Mouse (Mus musculus) neural tube, embryonic 10.5 days (tissue): ENCODE results near the gene Cpt1a.

ENCODE experiments used
- DNase-seq: peaks from one replicate; pipeline ENCODE4 v3.0.0-alpha.2; 2017; ENCODE audit warnings: low spot score; ENCODE audit errors: extremely low spot score

The Cpt1a gene

DNA sequence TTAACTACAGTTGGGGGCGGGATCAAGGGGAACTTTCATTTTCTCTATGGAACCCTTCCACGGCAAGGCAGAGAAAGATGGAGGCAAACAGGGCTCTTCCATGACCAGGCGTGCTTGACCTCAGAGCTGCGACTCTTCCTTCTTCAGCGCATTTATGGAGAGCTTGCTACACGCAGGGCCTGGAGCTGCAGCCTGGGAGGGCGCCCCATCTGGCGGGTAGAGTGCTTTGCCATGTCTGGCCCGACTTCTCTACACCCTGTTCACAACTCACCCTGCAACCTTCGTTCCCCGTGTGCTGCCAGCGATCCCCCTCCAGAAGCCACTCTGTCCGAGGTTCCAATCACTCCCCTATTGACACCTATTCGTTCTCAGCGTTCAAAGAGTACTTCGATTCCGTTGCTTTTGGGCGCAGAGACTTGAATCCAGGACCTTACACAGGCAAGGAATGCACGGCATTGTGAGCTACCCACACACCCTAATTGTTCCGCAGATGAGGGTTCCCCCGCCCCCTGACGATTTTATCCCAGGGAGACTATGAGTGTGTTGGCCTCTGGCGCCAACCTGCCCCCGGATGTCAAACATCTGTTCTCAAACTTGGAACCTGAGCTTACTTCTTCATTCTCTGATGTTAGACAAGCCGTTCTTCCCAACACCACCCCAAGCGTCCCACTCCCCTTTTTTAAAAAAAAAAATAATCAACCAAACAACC lies at the start of gene Cpt1a:
Cpt1a (plus strand) TSS at position 74 of the 709 bp plus-strand sequence.
- peak; percentile 32 for DNase-seq

DNA sequence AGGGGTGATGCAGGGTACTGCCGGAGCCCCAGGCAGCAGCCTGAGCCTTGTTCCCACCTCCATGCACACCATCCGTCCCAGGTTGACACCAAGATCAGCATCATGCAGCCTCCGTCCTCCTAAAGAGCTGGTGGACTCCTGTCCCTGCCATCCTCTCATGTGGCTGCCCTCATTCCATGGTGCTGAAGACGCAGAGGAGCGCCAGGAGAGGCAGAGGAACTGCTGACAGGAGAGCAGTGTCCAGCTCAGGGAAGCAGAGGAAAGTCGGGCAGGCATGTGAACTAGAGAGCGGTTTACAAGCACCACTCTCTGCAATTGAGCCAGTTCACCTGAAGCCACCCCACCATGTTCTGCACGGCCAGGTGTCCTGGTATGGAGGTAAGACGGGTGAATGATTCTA lies 48.8 kb upstream of the Cpt1a start:
- DNase-seq, result no peak

DNA sequence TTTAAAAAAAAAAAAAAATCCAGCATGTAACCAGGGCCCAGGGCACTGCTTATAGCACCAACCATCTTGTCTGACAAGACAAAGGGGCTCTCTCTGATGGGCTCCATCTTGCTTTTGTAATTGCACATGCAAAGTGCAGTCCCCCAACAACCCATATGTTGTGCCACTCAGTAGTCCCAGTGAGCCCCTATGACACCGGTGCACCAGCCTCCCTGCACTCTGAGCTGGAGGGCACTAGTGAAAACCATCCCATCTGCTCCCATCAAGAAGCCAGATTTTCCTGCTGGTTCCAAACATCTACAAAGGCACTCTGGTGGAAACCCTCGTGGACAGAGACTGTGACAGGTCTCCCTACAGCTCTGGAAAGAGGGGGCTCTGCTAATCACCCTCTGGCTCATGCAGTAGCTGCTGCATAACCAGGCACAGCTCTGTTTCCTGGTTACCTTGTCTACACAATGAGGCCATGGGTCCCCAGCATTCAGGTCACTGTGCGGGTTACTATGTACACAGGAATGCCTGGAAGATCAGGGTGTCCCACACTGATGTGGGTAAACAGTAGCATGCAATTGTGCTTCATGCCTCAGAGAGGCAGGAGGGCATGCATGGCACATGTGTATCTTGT lies 46.3 kb upstream of the Cpt1a start:
- no peak for DNase-seq

DNA sequence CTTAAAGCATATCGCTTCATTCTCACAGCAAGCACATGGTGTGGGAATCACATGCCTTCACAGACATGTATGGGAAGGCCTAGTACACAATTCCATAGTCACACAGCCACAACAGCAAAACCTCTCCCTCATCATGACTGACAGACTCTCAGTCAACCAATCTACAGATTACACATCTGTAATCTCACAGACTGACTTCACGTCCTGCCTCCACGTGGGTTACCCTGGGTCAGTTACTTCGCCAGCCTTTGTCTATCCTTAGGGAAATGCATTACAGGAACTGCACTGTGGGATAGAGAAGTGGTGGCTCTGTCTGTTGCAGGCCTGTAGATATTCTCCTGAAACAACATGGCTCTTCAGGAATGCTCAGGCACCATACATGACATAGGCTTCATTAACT lies 40.2 kb upstream of the Cpt1a start:
- DNase-seq, result no peak

DNA sequence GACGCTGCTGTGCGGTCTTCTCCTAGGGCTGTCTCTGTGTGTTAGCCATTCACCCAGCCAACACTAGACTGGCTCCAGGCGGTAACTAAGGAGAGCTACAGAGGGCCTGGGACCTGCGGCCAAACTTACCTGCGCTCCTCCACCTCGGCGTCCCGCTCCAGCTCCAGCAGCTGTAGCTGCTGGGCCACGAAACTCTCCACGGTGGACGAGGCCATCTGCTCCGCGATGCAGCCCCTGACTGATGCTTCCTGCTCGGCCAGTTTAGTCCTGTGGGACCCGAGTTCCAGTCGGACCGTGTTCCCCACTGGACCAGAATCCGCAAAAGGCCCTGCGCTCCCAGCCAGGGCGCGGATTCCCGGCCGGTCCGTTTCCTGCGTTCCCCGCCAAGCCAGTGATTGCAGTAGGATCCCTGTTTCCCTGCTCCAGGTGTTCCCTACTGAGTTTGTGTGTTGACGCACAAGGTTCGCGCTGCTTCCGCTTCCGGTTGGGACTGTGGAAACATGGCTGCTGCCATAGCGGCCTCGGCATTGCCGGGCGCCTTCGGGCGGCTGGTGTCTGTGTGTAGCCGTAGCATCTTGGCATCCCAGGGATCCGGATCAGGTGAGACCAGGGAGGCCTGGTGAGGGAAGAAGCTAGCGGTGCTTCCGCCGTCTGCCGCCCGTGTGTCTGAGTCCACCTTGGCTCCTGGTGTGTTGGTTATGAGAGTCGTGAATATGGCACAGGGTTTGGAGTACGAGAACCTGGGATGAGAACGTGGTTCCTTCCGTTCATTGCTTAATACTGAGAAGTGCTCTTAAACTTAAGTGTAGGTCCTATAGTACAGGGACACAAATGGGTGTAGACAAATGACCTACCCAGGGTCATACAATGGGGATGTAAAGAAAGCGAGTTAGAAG lies 39.3 kb upstream of the Cpt1a start, which contains the start of the genes Mrpl21 and Ighmbp2:
Mrpl21 (plus strand) TSS at position 330 of the 896 bp plus-strand sequence.
Ighmbp2 (minus strand) TSS at position 446 of the 896 bp plus-strand sequence.
- DNase-seq, result peak; percentile 93

DNA sequence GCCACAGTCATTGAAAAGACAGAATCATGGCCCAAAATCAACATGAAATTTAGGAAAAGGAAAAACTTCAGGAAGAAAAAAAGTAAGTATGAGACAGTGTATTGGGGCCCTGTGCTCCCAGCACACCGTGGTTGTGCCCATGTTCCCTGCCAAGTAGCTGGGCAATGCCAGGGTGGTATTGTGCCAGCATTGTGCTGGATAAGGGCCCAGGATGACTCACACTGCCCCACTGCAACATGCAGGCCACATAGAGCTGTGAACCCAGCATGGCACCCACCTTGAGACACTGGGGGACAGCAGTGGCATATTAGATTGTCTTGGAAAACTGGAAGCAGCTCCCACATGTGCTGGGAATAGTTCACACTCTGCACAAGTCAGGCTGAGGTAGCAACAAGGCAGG lies 33.1 kb upstream of the Cpt1a start:
- DNase-seq, result no peak

DNA sequence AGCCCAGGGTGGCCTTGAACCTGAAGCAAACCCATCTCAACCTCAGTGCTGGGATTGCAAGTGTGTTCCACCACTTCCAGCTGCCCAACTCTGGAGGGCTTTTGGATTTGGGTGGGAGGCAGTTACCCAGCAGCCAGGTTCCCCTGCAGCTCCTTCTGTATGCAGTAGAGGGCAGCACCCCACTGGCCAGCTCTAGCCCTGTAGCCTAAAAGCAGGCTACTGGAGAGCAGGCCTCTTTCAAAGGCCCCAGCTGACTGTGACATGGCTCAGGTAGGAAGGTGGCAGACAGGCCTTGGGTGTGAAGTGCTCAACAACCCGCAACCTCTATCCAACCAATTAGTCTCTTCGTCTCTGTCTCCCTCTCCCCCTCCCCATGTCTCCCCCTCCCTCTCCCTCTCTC lies 30.1 kb upstream of the Cpt1a start:
- peak; percentile 47 for DNase-seq

DNA sequence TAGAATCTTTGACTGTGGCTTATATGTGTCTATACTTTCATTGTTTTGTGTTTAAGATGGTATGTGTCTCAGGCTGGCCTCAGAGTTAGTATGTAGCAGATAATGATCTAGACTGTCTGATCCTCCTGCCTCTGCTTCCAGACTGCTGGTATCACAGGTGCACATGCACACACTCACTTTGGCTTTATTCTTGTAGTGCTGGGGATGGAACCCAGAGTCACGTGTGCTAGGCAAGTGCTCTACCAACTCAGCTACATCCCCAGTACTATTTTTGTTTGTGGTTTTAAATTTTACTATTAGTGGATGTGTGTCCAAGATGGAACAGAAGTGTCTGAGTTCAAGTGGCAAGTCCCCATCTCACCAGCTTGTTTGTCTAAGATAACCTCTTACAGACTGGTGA lies 29.1 kb upstream of the Cpt1a start:
- DNase-seq, result no peak

DNA sequence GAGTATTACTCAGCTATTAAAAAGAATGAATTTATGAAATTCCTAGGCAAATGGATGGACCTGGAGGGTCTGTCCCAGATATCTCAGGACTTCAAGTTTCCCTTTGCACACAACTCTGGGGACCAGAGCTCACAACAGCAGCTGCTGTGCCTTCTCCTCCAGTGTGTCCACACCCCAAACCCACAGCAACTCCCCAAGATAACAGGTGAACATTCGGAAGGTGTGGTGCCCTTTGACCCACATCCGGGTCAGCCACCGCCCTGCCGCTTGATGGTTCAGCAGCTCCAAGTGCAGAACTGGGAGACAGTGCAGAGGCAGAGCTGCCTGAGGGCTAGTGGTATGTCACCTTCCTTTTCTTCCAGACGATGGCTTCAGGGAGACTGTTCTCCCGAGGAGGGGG lies 26.9 kb upstream of the Cpt1a start:
- no peak for DNase-seq

DNA sequence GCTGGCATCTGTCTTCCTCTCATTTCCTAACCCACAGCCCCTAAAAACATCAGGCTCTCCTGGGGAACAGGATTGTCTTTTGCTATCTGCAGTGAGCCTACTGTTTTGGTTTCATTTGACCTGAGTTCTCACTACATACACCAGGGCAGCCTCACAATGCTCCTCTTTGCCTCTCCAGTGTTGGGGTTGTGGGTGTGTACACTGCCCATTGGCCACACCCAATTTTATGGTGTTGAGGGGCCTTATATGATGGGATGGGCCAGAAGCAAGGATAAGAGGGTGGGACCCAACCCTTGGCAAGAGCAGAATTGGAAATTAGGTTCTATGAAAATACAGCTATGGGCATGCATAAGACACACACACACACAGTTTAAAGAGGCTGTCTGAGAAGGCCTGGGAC lies 25.1 kb upstream of the Cpt1a start:
- DNase-seq, result no peak

DNA sequence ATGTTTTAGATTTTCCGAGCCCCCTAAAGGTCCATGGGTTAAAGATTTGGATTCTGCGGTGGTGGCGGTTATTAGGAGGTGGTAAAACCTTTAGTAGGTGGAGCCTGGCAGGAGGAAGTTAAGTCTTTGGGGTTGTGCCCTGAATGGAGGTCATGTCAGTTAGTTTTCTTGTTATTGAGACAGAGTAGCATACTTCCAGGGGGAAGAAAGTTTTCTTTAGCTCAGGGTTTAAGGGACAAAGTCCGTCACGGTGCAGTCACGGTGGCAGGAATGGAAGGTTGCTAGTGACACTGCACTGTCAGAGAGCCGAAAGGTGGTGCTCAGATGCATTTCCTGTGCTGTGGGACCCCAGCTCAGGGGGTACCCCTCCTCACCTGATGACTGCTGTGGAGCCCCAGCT lies 24.4 kb upstream of the Cpt1a start:
- DNase-seq, result no peak

DNA sequence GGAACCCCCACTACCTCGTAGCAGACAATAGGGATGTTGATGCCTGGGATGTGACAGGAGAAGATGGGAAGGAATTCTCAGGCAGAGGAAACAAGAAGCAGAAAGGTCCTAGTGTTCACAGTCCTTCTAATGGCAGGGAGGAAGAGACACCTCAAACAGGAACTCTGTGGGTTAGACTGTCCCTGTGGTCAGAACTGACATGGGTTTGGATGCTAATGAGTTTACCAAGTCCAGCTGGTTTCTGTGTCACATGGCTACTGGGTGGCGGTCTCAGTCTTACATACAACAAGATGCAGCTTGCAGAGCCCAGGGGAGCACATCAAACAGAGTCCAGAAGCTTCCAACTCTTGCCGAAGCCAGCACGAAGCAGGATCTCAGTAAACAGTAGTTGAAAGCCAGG lies 18.1 kb upstream of the Cpt1a start:
- no peak for DNase-seq

DNA sequence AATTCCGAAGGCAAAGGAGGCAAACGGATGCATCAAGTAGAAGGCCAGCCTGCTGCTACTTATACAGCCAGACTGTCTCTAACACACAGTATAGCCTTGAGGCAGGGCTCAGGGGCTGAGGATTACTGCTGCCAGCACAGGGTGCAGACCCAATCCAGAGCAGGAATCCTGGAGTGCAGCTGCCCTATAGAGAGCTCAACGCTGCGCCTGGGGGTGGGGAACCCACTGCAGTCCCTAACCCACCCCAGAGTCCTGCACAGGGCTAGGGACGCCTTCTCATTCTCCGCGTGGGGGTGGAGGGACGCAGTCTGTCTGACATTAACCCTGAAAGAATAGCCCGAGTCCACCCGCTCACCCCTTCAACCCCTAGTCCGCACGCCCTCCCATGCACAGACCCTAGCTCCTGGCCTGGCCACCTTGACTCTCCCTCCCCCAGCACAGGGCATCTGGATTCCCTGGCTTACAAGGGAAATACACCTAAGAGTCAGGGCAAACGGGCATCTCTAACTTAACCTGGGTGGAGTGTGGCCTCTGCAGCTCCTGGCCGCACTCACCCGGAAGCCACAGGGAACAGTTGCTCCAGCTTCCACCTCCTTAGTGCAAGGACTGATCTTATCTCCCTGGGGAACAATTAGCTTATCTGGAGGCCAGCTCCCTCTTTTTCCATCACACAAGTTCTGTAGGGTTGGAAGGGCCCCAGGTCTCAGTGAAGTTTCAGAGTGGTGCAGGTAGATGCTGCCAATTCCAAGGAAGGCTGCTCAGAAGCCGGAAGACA lies 14.8 kb upstream of the Cpt1a start:
- DNase-seq, result no peak

DNA sequence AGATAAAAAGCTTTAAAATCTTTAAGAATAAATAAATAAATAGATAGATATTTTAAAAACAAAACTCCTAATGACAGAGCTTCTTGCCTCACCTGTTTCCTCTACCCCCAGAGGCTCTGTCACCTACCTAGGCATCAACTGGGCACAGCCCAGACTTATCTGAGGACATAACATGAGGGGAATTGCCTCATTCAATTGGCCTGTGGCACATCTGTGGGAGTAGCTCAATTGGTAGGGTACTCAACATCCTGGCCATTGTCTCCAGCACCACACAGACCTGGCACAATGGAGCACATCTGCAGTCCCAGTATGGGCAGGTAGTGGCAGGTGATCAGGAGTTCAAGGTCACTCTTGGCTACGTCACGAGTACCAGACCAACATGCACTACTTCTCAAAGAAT lies 2.8 kb upstream of the Cpt1a start:
- DNase-seq, result no peak

DNA sequence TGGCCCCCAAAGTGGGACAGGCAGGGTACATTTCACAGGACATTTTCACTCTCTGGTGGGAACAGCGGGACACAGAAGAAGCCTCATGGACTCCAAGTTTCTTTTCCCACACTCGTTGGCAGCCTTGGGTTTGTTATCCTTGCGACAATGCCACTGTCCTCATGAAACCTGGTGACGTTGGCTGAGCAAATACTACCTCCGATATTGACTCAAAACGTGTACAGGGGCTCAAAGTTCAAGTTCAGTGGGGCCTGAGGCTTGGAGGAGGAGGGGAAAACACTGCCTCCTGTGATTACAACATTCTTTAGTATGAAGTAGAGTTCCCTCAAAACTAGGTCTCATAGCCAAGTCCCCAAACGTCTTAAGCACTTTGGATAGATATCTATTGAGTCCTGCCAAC lies 2.0 kb upstream of the Cpt1a start:
- DNase-seq, result no peak

DNA sequence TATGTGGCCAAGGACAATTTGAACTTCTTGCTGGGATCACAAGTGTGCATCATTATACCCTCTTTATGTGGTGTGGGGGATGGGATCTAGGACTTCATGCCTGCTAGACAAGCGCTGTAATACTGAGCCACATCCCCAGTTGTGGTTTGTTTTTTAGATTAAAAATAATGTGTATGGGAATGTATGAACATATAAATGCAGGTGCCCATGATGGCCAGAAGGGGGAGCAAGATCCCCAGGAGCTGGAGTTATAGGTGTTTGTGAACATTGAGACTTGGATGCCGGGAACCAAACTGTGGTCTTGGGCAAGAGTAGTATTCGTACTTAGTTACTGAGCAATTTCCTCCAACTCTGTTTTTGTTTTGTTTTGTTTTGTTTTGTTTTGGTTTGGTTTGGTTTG lies 1.3 kb upstream of the Cpt1a start:
- DNase-seq, result no peak

DNA sequence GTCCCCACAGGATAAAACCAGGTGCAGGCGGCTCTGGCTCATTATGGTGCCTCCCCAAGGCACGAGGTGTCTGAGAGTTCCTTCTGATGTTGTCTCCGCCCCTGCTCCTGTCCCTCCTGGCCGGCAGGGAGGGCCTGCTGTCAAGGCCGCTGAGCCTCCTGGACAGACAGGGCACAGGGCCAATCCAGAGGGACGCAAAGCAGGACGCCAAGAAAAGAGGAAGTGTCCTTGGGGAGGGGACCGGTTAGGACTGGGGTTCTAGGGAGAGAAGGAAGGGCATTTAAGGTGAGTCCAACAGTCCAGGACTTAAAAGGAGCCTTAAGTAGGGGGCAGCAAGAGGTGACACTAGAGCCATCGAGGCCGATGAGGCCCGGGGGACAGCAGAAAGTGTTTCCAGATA lies 517 bp upstream of the Cpt1a start:
- DNase-seq, result peak; percentile 23

DNA sequence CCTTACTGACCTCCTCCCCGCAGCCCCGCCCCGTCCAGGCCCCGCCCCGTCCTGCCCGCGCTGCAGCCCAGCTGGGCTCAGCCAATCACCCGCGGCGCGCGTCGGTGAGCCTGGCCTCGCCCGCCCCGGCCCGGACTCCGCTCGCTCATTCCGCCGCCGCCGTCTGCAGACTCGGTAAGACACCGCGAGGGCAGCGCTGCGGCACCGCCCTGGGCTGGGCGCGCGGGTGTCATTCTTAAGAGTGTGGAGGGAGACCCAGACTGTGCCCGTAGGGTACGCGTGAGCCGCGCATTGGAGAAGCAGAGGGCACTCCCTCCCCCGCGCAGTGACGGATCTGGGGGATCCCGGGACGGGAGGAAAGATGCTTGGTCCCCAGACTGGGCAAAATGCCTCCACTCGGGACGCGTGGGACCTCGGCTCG lies 1.1 kb downstream of the Cpt1a start:
- DNase-seq, result peak; percentile 84

DNA sequence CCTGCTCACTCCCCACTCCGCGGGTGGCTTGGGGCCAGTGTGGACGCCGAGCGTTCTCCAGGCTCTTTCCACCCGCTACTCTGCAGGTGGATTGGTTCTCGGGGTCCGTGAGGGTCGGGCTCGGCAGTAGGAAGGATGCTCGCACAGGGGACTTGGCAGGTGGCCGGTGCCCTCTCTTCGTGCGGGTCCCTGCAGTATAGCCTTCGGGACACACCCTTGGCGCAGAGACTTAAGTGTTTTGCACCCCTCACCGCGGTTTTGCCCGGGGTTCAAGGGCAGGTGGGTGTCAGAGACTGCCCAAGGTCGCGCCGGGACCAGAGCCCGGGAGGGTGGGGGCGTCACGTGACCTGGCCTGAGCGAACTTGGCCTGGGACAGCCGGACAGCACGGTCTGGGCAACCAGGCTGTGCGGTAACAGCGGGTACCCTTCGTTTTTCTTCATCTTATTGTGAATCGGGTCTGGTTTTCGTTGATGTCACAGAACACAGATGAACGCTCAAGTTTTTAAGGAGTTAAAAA lies 1.7 kb downstream of the Cpt1a start:
- DNase-seq, result peak; percentile 54

DNA sequence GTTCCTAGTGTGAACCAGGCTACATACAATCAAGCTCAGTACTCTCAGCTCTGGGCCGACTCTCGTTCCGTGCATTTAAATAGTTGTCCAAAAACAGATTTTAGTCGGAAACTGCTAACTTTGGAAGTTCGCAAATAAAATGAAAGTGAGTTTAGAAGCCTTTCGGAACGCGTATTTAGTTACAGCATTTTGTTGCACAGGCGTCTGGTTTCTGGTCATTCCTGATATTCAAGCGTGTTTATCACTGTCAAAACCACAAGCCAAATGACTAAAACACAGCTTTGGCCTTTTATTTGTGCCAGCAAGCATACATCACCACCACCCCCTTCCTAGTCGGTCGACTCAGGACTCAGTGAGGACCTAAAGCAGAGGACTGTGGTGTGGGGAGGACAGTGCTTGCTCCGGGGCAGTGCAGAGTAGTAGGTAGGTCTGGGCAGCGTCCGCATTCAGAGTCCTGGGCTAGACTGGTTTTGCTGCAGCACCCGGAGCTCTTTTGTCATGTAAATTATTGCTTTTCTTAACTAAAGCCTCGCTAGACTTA lies 2.2 kb downstream of the Cpt1a start:
- peak; percentile 47 for DNase-seq
